Mouse (Mus musculus): ENCODE data around the gene Homer2.

The Homer2 gene

GRCm38 (mm10) chr7:81592686-81593085, 114.6 kb downstream of the Homer2 start:
- peak in 1 of 2 experiments; percentile 56 for DNase-seq (ENCODE audit: low spot score in 2 of 2)

GRCm38 (mm10) chr7:81587238-81587637, 120.1 kb downstream of the Homer2 start:
- no peak for DNase-seq (ENCODE audit: low spot score in 2 of 2)

- DNase-seq (ENCODE audit: low spot score in 2 of 2), result peak in 1 of 2 experiments; percentile 7
Observed at GRCm38 (mm10) chr7:81585326-81585725, 122.0 kb downstream of the Homer2 start.

- no peak for DNase-seq (ENCODE audit: low spot score in 2 of 2)
Observed at GRCm38 (mm10) chr7:81583512-81583911, 123.8 kb downstream of the Homer2 start.

- DNase-seq (ENCODE audit: low spot score in 2 of 2), result no peak
Observed at GRCm38 (mm10) chr7:81579312-81579711, 128.0 kb downstream of the Homer2 start.

GRCm38 (mm10) chr7:81578413-81578812, 128.9 kb downstream of the Homer2 start:
- DNase-seq (ENCODE audit: low spot score in 2 of 2), result no peak

- DNase-seq (ENCODE audit: low spot score in 2 of 2), result peak in 1 of 2 experiments; percentile 14
Observed at GRCm38 (mm10) chr7:81577872-81578271, 129.5 kb downstream of the Homer2 start.

- DNase-seq (ENCODE audit: low spot score in 2 of 2), result no peak
Observed at GRCm38 (mm10) chr7:81575606-81576005, 131.7 kb downstream of the Homer2 start.

GRCm38 (mm10) chr7:81573821-81574220, 133.5 kb downstream of the Homer2 start:
- DNase-seq (ENCODE audit: low spot score in 2 of 2), result peak in 1 of 2 experiments; percentile 14

- peak in 1 of 2 experiments; percentile 20 for DNase-seq (ENCODE audit: low spot score in 2 of 2)
Observed at GRCm38 (mm10) chr7:81573397-81573796, 133.9 kb downstream of the Homer2 start.

- peak in 1 of 2 experiments; percentile 14 for DNase-seq (ENCODE audit: low spot score in 2 of 2)
Observed at GRCm38 (mm10) chr7:81572610-81573268, 134.6 kb downstream of the Homer2 start.

- peak in 1 of 2 experiments; percentile 52 for DNase-seq (ENCODE audit: low spot score in 2 of 2)
Observed at GRCm38 (mm10) chr7:81571941-81572441, 135.3 kb downstream of the Homer2 start.

- peak; percentile 84 to 88 for DNase-seq (ENCODE audit: low spot score in 2 of 2)
Observed at GRCm38 (mm10) chr7:81571108-81571940, 136.0 kb downstream of the Homer2 start, which contains the start of gene Whamm. Gene Whamm, plus strand, starts transcription at chr7:81571266.

GRCm38 (mm10) chr7:81570752-81571107, 136.6 kb downstream of the Homer2 start:
- DNase-seq (ENCODE audit: low spot score in 2 of 2), result no peak

- peak in 1 of 2 experiments; percentile 32 for DNase-seq (ENCODE audit: low spot score in 2 of 2)
Observed at GRCm38 (mm10) chr7:81570271-81570670, 137.1 kb downstream of the Homer2 start.

- peak in 1 of 2 experiments; percentile 1 for DNase-seq (ENCODE audit: low spot score in 2 of 2)
Observed at GRCm38 (mm10) chr7:81569851-81570250, 137.5 kb downstream of the Homer2 start.

- DNase-seq (ENCODE audit: low spot score in 2 of 2), result peak in 1 of 2 experiments; percentile 44
Observed at GRCm38 (mm10) chr7:81567396-81567795, 139.9 kb downstream of the Homer2 start.

- DNase-seq (ENCODE audit: low spot score in 2 of 2), result peak in 1 of 2 experiments; percentile 44
Observed at GRCm38 (mm10) chr7:81566892-81567291, 140.4 kb downstream of the Homer2 start, which contains the start of gene Fsd2. Gene Fsd2, minus strand, starts transcription at chr7:81566944.

GRCm38 (mm10) chr7:81566332-81566731, 141.0 kb downstream of the Homer2 start:
- peak in 1 of 2 experiments; percentile 44 for DNase-seq (ENCODE audit: low spot score in 2 of 2)

GRCm38 (mm10) chr7:81565381-81566055, 141.8 kb downstream of the Homer2 start:
- DNase-seq (ENCODE audit: low spot score in 2 of 2), result peak in 1 of 2 experiments; percentile 35

- DNase-seq (ENCODE audit: low spot score in 2 of 2), result peak in 1 of 2 experiments; percentile 42
Observed at GRCm38 (mm10) chr7:81564766-81565165, 142.6 kb downstream of the Homer2 start.
